Mouse (Mus musculus) gastrocnemius, postnatal 14 days (tissue): Measurements from ENCODE around the gene Wwp2. TPM values are rescaled to one million over a fixed set of nuclear protein-coding genes. Genes with fewer than 3 reads are reported as not detected.

ENCODE experiments used
- DNase-seq: peaks from one replicate; pipeline ENCODE4 v3.0.0; 2021; ENCODE audit warnings: mixed read lengths
- intact Hi-C: fragments of 180-260 bp; cut with DNase I; formaldehyde crosslinking; loops from one replicate; pipeline ENCODE4 v1.15.1; 2025; ENCODE audit warnings: low total_unique reads
- total RNA-seq, 2 experiments: library from RNA; stranded (reverse); gene quantifications; 2 replicates each; pipeline ENCODE4 v1.2.3; 2021

The Wwp2 gene
- total RNA-seq, 2 experiments from 2014 or later = 13.1 to 13.9 TPM

- intact Hi-C loops = no loop called here
- no peak for DNase-seq
Observed at GRCm38 (mm10) chr8:107541369-107541768, 105.2 kb downstream of the Wwp2 start.

GRCm38 (mm10) chr8:107542151-107542550, 106.0 kb downstream of the Wwp2 start:
- no peak for DNase-seq
- intact Hi-C loops = no loop called here

- intact Hi-C loops = no loop called here
Observed at GRCm38 (mm10) chr8:107543714-107544113, 107.5 kb downstream of the Wwp2 start.

GRCm38 (mm10) chr8:107544211-107544610, 108.0 kb downstream of the Wwp2 start:
- DNase-seq = no peak
- intact Hi-C loops = no loop called here

More at GRCm38 (mm10) chr8:107543714-107544113, 107.5 kb downstream of the Wwp2 start:
- no peak for DNase-seq

GRCm38 (mm10) chr8:107544651-107545174, 108.5 kb downstream of the Wwp2 start:
- peak; percentile 40 for DNase-seq
- intact Hi-C loops = no loop called here

GRCm38 (mm10) chr8:107545621-107546152, 109.5 kb downstream of the Wwp2 start:
- intact Hi-C loops = no loop called here
- DNase-seq = no peak

- no peak for DNase-seq
- intact Hi-C loops = no loop called here
Observed at GRCm38 (mm10) chr8:107546154-107546553, 110.0 kb downstream of the Wwp2 start.

GRCm38 (mm10) chr8:107546817-107547216, 110.7 kb downstream of the Wwp2 start:
- DNase-seq = no peak
- intact Hi-C loops = no loop called here

GRCm38 (mm10) chr8:107552234-107552633, 116.1 kb downstream of the Wwp2 start:
- intact Hi-C loops = no loop called here
- DNase-seq = no peak

GRCm38 (mm10) chr8:107555231-107555630, 119.1 kb downstream of the Wwp2 start:
- intact Hi-C loops = no loop called here
- no peak for DNase-seq

GRCm38 (mm10) chr8:107556511-107556936, 120.4 kb downstream of the Wwp2 start:
- no peak for DNase-seq
- intact Hi-C loops = no loop called here

- no peak for DNase-seq
- intact Hi-C loops = no loop called here
Observed at GRCm38 (mm10) chr8:107560820-107561536, 124.8 kb downstream of the Wwp2 start.

GRCm38 (mm10) chr8:107562164-107562563, 126.0 kb downstream of the Wwp2 start:
- intact Hi-C loops = no loop called here

GRCm38 (mm10) chr8:107571046-107571445, 134.9 kb downstream of the Wwp2 start:
- intact Hi-C loops = no loop called here
- no peak for DNase-seq

More at GRCm38 (mm10) chr8:107562164-107562563, 126.0 kb downstream of the Wwp2 start:
- no peak for DNase-seq

GRCm38 (mm10) chr8:107571486-107572135, 135.4 kb downstream of the Wwp2 start:
- DNase-seq = no peak
- intact Hi-C loops = no loop called here

GRCm38 (mm10) chr8:107572497-107572896, 136.3 kb downstream of the Wwp2 start:
- peak; percentile 79 for DNase-seq
- intact Hi-C loops = no loop called here

- DNase-seq = no peak
- intact Hi-C loops = no loop called here
Observed at GRCm38 (mm10) chr8:107574771-107575170, 138.6 kb downstream of the Wwp2 start.

- intact Hi-C loops = loop anchor here (2.0 kb wide), 1 partner anchor 120 kb away; no protein-coding TSS in a partner anchor
Observed at GRCm38 (mm10) chr8:107576702-107577101, 140.5 kb downstream of the Wwp2 start.

GRCm38 (mm10) chr8:107577640-107578039, 141.5 kb downstream of the Wwp2 start:
- intact Hi-C loops = loop anchor here (2.0 kb wide), 1 partner anchor 121 kb away; no protein-coding TSS in a partner anchor
- no peak for DNase-seq

More at GRCm38 (mm10) chr8:107576702-107577101, 140.5 kb downstream of the Wwp2 start:
- peak; percentile 77 for DNase-seq

GRCm38 (mm10) chr8:107578132-107578531, 142.0 kb downstream of the Wwp2 start:
- intact Hi-C loops = no loop called here
- DNase-seq = no peak
